Comparison of ENCODE assay signal across 8 mouse cellular contexts in the genomic region with DNA sequence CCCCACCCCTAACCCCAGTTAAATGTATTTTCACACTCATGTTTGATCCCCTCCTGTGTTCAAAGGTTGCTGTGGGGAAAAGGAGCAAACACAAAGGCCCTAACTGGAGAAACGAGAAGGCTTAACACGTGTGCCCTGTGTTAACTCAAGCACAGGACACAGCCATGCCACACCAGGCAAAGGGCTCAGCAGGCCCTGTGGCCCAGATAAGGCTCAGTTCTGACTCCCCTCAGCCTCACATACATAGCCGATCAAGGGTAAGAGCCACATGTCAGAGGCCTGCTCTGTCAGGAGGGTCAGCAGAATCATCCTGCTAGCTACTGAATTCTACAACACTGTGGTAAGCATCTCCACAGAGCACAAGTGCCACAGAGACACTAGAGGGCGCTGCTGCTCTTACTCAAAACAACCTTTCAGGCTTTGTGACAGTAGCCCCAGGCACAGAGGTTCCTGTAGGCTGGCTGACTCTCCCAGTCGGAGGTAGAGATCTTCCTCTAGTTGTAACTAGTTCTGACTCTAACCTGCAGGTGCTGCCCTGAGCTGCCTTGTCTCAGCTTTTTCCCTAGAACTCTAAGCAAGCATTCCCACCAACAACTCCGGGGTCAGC. TPM values are rescaled to one million over a fixed set of nuclear protein-coding genes. Genes with fewer than 3 reads are reported as not detected.
DNase-seq lines count a peak whose midpoint lies in the region; ATAC-seq and TF ChIP-seq lines count a peak whose summit lies in the region.

No protein-coding gene starts in this region.

- H3K9me3 ChIP-seq in limb, embryonic 10.5 days (replicated peaks), result no peaks in the 10 kb centered on the region
- no peaks in the 10 kb centered on the region for H3K9me3 ChIP-seq in midbrain, embryonic 15.5 days

- H3K27ac ChIP-seq in limb, embryonic 10.5 days, result no peak overlapping the region
- no peak overlapping the region for H3K27ac ChIP-seq in midbrain, embryonic 15.5 days
- H3K27ac ChIP-seq in spleen, adult 2 months (ENCODE audit: insufficient read depth, low read length), result no peak overlapping the region

- peak; percentile 62 for ATAC-seq in midbrain, embryonic 15.5 days (replicated peaks)

- H3K27me3 ChIP-seq in limb, embryonic 10.5 days (ENCODE audit: low read depth, poor library complexity, severe bottlenecking), result peaks cover 61% of the 10 kb centered on the region
- H3K27me3 ChIP-seq in midbrain, embryonic 15.5 days (replicated peaks), result no peaks in the 10 kb centered on the region
- no peaks in the 10 kb centered on the region for H3K27me3 ChIP-seq in spleen, adult 2 months (ENCODE audit: control insufficient read depth, insufficient read depth, low read length)

- no peaks in the 10 kb centered on the region for H3K36me3 ChIP-seq in limb, embryonic 10.5 days
- H3K36me3 ChIP-seq in midbrain, embryonic 15.5 days (replicated peaks), result 0 out of 2 replicates have a peak, but pooled peaks cover 13% of the 10 kb centered on the region
- H3K36me3 ChIP-seq in spleen, adult 2 months (ENCODE audit: control insufficient read depth, insufficient read depth, low read length), result no peaks in the 10 kb centered on the region

- H3K4me2 ChIP-seq in midbrain, embryonic 15.5 days, result no peak overlapping the region

- peak; percentile 87; the same call in 1 of the 2 replicates for TF ChIP-seq CTCF in spleen, adult 2 months (IDR thresholded peaks at IDR 0.05; ENCODE audit: extremely low read depth, insufficient read depth, insufficient read length, insufficient replicate concordance)

- no peak overlapping the region for H3K4me3 ChIP-seq in limb, embryonic 10.5 days
- H3K4me3 ChIP-seq in midbrain, embryonic 15.5 days, result no peak overlapping the region
- H3K4me3 ChIP-seq in spleen, adult 2 months (ENCODE audit: extremely low read depth, insufficient read depth, insufficient read length), result no peak overlapping the region

- H3K9ac ChIP-seq in midbrain, embryonic 15.5 days, result no peak overlapping the region

- DNase-seq in 3134 (ENCODE audit: extremely low read depth, insufficient read length, low spot score), result peak; percentile 31
- DNase-seq in adrenal gland, postnatal 10 days, result peak; percentile 88
- DNase-seq in embryo, embryonic 9.5 days (ENCODE audit: extremely low spot score), result peak; percentile 71
- peak; percentile 86 to 93 for DNase-seq in heart, adult 18-20 months
- DNase-seq in kidney, adult 18-20 months, result peak; percentile 86
- DNase-seq in limb, embryonic 10.5 days (ENCODE audit: low spot score), result peak; percentile 86
- DNase-seq in spleen, adult 2 months (ENCODE audit: low read depth in 1 of 2, low spot score in 2 of 2), result peak; percentile 67 to 76

- WGBS in limb, embryonic 10.5 days, result 38% methylated on average over 6 of the region's 6 CpGs
- WGBS in midbrain, embryonic 15.5 days, result 39% methylated on average over 6 of the region's 6 CpGs
- WGBS in spleen, adult 2 months, result 53% methylated on average over 6 of the region's 6 CpGs

- TF ChIP-seq POLR2A in spleen, adult 2 months (IDR thresholded peaks at IDR 0.05; ENCODE audit: low read depth, low read length), result no peak

- peaks cover 4% of the 10 kb centered on the region; the same call in 1 of the 2 replicates for H3K4me1 ChIP-seq in limb, embryonic 10.5 days
- H3K4me1 ChIP-seq in midbrain, embryonic 15.5 days, result no peaks in the 10 kb centered on the region
- H3K4me1 ChIP-seq in spleen, adult 2 months (ENCODE audit: control insufficient read depth, insufficient read depth, insufficient read length), result no peaks in the 10 kb centered on the region

RNA-seq across cellular contexts. Expression of gene Sfxn5, which starts 12.9 kb away (rescaled TPM):
- 10 to 100 TPM; 21.5 to 23.1 TPM for total RNA-seq in adrenal gland, postnatal 10 days (2021)
- total RNA-seq in heart, adult 18-20 months (2021), result 1 to 10 TPM; 2.8 to 5.7 TPM
- polyA plus RNA-seq in limb, embryonic 10.5 days (2016; fragmentation: Nextera tagmentation; extraction: Ambion mirVana), result 6.4 and 6.5 TPM in 2 replicates
- polyA plus RNA-seq in midbrain, embryonic 15.5 days (2015; fragmentation: Nextera tagmentation; extraction: Ambion mirVana), result 26.0 and 29.5 TPM in 2 replicates
- polyA plus RNA-seq in spleen, adult 2 months (2012; rRNA removed), result 3.5 and 6.2 TPM in 2 replicates

RNA-seq across cellular contexts. Expression of gene Rab11fip5, which starts 28.3 kb away (rescaled TPM):
- 10 to 100 TPM; 24.5 to 32.4 TPM for total RNA-seq in adrenal gland, postnatal 10 days (2021)
- 10 to 100 TPM; 56.3 to 75.5 TPM for total RNA-seq in heart, adult 18-20 months (2021)
- 3.2 and 4.3 TPM in 2 replicates for polyA plus RNA-seq in limb, embryonic 10.5 days (2016; fragmentation: Nextera tagmentation; extraction: Ambion mirVana)
- 22.1 and 23.4 TPM in 2 replicates for polyA plus RNA-seq in midbrain, embryonic 15.5 days (2015; fragmentation: Nextera tagmentation; extraction: Ambion mirVana)
- polyA plus RNA-seq in spleen, adult 2 months (2012; rRNA removed), result 8.0 and 10.1 TPM in 2 replicates

Comparison
In these comparisons a context has a peak if more than half of its experiments do, and no peak if none do; other contexts are left out.
1. DNase-seq: peak in every context shown above with its lines; median percentile 90 in heart, adult 18-20 months; 88 in adrenal gland, postnatal 10 days; 86 in kidney, adult 18-20 months; 86 in limb, embryonic 10.5 days; 72 in spleen, adult 2 months; 71 in embryo, embryonic 9.5 days; 31 in 3134.